Mouse (Mus musculus) embryonic fibroblast, embryonic 13.5 days (primary cell): ENCODE measurements at regions not wholly inside any gene's neighbourhood (a gene's known extent, or its start where the extent isn't known, plus 50 kb on each side); places are given as distances from the start of the nearest gene placed in this dataset.

ENCODE experiments used
- CTCF ChIP-seq: IDR thresholded peaks from 2 replicates; pipeline ENCODE4 v1.5.1; 2011; ENCODE audit warnings: mild to moderate bottlenecking, control low read depth, low read length, moderate library complexity, borderline replicate concordance; ENCODE audit not compliant: insufficient read depth
- POLR2A ChIP-seq: IDR thresholded peaks from 2 replicates; pipeline ENCODE4 v1.6.1; 2011; ENCODE audit warnings: low read depth, mild to moderate bottlenecking, control low read depth, low read length, moderate library complexity

DNA sequence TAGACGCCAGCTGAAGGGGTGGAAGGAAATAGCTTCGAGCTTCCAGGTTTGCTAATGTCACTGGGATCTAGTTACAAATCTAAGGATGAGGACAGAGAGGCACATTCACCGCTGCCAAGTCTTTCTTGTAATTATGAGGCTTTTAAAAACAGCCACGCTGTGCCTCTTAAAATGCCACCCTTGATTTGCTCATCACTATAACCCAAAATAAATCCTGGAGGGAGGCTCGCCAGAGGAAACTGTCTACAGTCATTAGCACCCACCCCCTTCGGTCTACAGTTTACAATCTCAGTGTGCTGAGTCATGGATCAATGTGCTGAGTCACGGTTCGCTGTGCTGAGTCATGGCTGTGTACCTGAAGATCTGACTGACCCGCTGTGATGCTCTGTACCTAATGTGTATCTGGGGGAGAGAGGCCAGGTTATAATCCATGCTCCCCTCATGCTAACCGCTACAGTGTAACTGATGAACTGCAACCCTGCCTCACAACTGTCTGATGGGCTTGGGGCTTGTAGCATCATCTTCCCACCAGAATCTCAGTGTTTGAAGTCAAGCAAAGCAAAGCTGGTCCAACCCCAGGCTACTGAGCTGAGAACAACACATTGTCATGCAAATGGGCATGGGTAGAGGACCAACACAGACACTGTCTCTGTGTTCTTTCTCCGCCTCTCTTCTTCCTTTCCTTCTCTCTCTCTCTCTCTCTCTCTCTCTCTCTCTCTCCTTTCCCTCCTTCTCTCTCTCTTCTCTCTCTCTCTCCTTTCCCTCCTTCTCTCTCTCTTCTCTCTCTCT is 122.0 kb upstream of the Trpc7 start:
- TF ChIP-seq POLR2A = no peak
- TF ChIP-seq CTCF = no peak
